Mouse (Mus musculus) adrenal gland, postnatal 0 days (tissue): ENCODE measurements around the gene Tsx. TPM values are rescaled to one million over a fixed set of nuclear protein-coding genes. Genes with fewer than 3 reads are reported as not detected.

Experiments
- polyA plus RNA-seq: library from polyadenylated mRNA; unstranded; fragments of >200 nt; fragmentation: Nextera tagmentation; extraction: Ambion mirVana; gene quantifications from 2 replicates; pipeline ENCODE4 v1.2.1, GENCODE M21; 2015

The Tsx gene
- polyA plus RNA-seq, result 0.20 and 0.68 TPM in 2 replicates

GRCm38 (mm10) chrX:103414167-103414566, at the start of gene Tsx:
Tsx (plus strand) TSS chrX:103414467.

DNA sequence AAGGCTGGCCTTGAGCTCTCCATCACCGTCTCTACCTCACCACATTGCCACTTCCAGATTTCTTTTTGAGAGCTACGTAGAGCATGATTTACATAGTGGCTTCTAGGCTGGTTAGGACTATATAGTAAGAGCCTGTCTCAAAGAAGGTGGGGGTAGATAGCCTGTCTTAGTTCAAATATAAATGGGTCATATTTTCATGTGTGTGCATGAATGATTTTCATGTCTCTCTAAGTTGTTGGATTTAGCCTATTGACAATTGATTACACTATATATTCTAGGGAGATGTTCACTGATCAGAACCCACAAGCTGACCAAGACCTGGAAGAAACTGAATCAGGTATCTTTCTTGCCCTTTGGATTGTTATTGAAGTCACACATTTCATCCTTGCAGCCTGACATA, 7.4 kb downstream of the Tsx start, which contains the start of gene Gm26992:
Gene Gm26992 (plus strand): TSS at position 301 of the 400 bp plus-strand sequence.

Other genes with a start within 250 kb of the Tsx start
- 3.4 and 6.1 TPM in 2 replicates for gene Nap1l2, start 227.8 kb upstream of the Tsx start, polyA plus RNA-seq
- not detected in 2 replicates for gene Cdx4, start 93.1 kb upstream of the Tsx start, polyA plus RNA-seq
- gene Chic1, start 58.0 kb upstream of the Tsx start, polyA plus RNA-seq, result 2.2 and 2.7 TPM in 2 replicates
- gene Gm26992, start 7.5 kb downstream of the Tsx start, polyA plus RNA-seq, result not detected in 2 replicates
- gene Zcchc13, start 216.1 kb downstream of the Tsx start, polyA plus RNA-seq, result not detected in 2 replicates